Mouse (Mus musculus): ENCODE measurements around the gene Olfr273.
"Not testable (repeated sequence)": the region's sequence is repeated elsewhere in the genome, so short reads cannot be mapped to it uniquely, and the experiment has no call there.

Gene Olfr273

DNA sequence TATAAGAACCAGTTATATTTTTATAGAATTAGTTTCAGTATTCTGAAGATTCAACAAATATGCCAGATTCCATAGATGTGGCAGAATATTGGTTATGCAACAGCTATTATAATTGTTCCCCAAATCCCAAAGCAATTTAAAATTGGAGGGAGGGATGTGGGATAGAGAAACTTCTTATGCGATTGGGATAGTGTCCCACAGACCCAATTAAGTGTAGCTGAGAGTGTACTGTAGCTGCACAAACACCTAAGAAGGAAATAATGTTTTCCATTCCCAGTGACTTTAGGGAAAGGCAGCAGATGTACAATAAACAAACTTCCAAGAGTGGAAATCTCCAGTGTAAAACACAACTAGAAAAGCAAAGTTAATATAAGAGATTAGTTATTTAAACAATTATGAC lies at the start of gene Olfr273:
Gene Olfr273 (minus strand): TSS at position 101 of the 400 bp plus-strand sequence.
- DNase-seq (ENCODE audit: low spot score in 2 of 2) = no peak

DNA sequence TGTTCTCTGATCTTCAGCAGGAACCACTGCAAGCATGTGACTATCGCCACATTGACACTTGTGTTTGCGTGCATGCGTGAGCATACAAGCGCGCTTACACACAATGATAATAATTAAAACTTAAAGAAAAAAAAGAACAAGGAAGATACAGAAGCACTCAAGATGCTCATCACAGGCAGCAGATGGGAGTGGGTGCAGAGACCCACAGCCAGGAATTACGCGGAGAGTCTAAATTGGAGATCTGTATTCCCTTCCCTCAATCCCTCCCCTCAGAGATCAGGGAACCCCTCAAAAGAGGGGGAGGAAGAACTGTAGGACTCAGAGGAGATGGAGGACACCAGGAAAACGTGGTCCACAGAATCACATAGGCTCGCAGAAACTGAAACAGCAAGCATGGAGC lies 5.1 kb upstream of the Olfr273 start:
- no peak for DNase-seq (ENCODE audit: low spot score in 2 of 2)

DNA sequence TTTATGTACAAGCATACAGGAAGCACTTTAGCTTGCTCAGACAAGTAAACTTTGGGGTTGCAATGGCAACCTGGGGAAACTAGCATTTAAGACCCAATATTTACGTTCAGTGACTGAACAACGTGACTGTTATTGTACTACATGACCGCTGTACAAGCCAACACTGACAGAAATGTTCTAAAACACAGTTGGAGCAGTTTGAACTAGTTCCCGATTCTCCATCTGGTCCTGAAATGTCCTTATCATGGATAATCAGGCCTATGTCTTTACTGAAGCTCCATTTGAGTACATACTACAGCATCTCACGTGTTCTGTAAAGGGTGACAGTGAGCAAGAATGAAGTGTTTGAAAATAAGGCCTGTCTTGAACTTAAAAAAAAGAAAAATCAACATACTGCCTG lies 9.4 kb downstream of the Olfr273 start:
- DNase-seq (ENCODE audit: low spot score in 2 of 2) = no peak

DNA sequence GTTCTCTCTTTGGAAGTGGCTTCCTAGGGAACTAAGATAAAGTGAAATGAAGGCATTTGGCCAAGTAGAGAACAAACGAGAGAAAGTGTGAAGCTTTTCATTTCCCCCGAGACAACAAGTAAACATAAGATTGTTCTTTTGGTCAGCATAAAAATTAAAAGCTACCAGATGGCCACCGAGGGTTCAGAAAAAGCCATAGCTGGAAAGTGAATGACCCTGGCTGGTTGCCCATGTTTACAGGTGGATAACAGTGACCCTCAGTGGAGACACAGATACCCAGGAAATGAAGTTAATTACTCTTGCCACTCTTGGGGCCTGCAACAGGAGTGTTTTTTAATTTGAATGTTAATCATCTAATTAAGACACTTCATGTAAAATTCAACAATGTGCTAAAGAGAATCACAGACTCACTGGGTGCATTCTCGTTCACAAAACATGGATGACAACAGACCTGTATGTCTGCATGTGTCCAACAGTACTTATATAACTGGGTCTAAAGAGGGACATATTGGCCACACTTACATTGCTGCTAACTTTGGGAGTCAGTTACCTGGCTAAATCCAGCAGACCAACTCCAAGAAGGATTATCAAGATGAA lies 9.9 kb downstream of the Olfr273 start:
- DNase-seq (ENCODE audit: low spot score in 2 of 2) = no peak

DNA sequence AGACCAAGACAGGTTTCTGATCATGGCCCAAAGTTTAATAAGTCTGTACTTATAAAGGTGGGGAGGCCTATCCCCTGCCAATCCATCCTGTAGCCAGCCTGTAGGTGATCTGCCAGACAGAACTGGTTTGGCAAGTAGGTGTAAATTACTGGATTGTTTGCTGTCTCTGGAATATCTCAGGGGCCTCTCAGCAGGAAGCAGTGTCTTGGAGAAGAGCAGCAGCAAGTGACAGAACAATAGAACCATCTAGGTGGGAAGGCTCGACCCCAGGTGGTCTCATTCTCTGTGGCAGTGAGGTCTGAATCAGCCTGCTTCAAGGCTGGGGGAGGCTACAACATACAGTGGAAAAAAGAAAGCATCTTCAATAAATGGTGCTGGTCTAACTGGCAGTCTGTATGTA lies 13.6 kb downstream of the Olfr273 start:
- not testable (repeated sequence) for DNase-seq (ENCODE audit: low spot score in 2 of 2)

DNA sequence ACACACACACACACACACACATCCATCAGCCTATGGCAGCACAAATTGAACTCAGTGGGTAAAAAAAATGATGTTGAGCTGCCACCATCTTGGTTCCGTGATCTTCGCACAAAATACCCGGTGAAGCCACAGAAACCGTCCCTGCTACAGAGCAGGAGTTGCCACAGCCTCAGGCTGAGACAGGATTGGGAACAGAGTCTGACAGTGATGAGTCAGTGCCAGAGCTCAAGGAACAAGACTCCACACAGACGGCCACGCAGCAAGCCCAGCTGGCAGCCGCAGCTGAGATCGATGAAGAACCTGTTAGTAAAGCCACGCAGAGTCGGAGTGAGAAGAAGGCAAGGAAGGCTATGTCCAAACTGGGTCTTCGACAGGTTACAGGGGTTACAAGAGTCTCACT lies 37.7 kb downstream of the Olfr273 start:
- DNase-seq (ENCODE audit: low spot score in 2 of 2) = no peak

DNA sequence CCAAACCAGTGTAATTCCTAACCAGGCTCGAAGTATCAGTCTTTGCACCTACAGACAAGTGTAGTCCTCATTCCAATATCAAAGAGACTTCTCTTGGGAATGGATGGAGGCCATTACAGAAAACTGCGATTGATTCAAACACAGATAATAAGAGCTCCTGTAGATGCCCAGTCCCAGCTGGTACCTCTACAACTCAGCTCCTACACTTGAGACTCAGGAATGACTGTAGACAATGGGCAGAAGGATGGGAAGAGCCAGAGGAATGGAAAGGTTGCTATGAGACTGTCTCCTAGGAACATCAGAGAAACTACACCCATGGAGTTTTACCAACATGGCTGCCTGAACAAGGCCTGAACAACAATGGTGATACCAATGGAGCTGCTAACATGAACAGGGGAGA lies 44.7 kb downstream of the Olfr273 start, which contains the start of gene Olfr275:
Gene Olfr275 (plus strand): TSS at position 301 of the 400 bp plus-strand sequence.
- DNase-seq (ENCODE audit: low spot score in 2 of 2) = no peak

DNA sequence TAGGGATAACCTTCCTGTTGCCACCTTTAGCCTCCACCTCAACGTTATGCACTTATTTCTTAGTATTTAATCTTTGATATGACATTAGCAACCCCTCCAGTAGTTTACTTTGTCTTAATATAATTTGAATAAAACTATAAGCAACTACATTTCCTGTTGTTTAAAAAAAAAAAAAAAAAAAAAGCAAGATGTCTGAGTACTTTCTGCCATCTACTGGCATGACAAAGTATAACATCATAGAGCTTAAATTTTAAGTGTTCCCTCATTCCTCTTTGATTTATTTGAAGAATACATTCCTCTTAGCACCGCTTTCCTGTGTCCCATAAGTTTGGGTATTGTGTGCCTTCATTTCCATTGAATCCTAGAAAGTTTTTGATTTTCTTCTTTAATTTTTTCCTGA lies 47.2 kb downstream of the Olfr273 start:
- no peak for DNase-seq (ENCODE audit: low spot score in 2 of 2)
